Mouse (Mus musculus): ENCODE data around the gene Ccnt1. TPM values are rescaled to one million over a fixed set of nuclear protein-coding genes. Genes with fewer than 3 reads are reported as not detected.

Gene Ccnt1
- polyA plus RNA-seq (2012; fragmentation: generic; extraction: Trizol) = 13.4 TPM
- long read RNA-seq, experiment 1, transcript Ccnt1-201 (9 exons, 2,175 nt) = major isoform, 10 of 20 reads
- long read RNA-seq, experiment 1, partial matches to known transcripts = 0 of 20 reads
- long read RNA-seq, experiment 1, other reads (novel, unspliced or antisense) = 9 of 20 reads
- long read RNA-seq, experiment 2, transcript Ccnt1-206 (8 exons, 2,011 nt) = minor isoform, 22 of 228 reads
- long read RNA-seq, experiment 2, transcript Ccnt1-201 (9 exons, 2,175 nt) = major isoform, 169 of 228 reads
- long read RNA-seq, experiment 2, partial matches to known transcripts = 2 of 228 reads
- long read RNA-seq, experiment 2, other reads (novel, unspliced or antisense) = 34 of 228 reads

- Histone ChIP-seq H3K27me3 (ENCODE audit: control insufficient read depth, insufficient read depth, insufficient read length) (no peaks in the 10 kb centered on the region), H3K4me3 (ENCODE audit: insufficient read depth, poor library complexity, severe bottlenecking) (no peak within 1 kb of the TSS), H3ac (ENCODE audit: control insufficient read depth, insufficient read length, low read depth) (no peak within 1 kb of the TSS), H3K36me3 (ENCODE audit: control insufficient read depth, insufficient read depth) (peaks cover 4% of the 10 kb centered on the region), H3K79me2 (ENCODE audit: control insufficient read depth, insufficient read depth) (peaks cover 39% of the 10 kb centered on the region), H3K79me3 (ENCODE audit: low read depth) (peaks cover 29% of the 10 kb centered on the region)
- TF ChIP-seq MYOG (IDR thresholded peaks at IDR 0.05; ENCODE audit: control insufficient read depth, extremely low read depth, insufficient read length) = no peak
Observed at GRCm38 (mm10) chr15:98570873-98571538, at the start of gene Ccnt1, which contains the start of gene 4930415O20Rik. Gene Ccnt1, minus strand, starts transcription at chr15:98570923. Gene 4930415O20Rik, plus strand, starts transcription at chr15:98571004.

- Histone ChIP-seq H3K79me3 (ENCODE audit: low read depth) (no peaks in the 10 kb centered on the region), H3K79me2 (ENCODE audit: control insufficient read depth, insufficient read depth) (no peaks in the 10 kb centered on the region), H3ac (ENCODE audit: control insufficient read depth, insufficient read length, low read depth) (peak overlapping the region; percentile 22), H3K36me3 (ENCODE audit: control insufficient read depth, insufficient read depth) (no peaks in the 10 kb centered on the region), H3K27me3 (ENCODE audit: control insufficient read depth, insufficient read depth, insufficient read length) (no peaks in the 10 kb centered on the region), H3K4me3 (ENCODE audit: insufficient read depth, poor library complexity, severe bottlenecking) (no peak overlapping the region)
- TF ChIP-seq CTCF (IDR thresholded peaks at IDR 0.05; ENCODE audit: control insufficient read depth, insufficient read depth, insufficient read length) (peak; percentile 12), MAX (IDR thresholded peaks at IDR 0.05) (no peak), MYOD1 (IDR thresholded peaks at IDR 0.05; ENCODE audit: control insufficient read depth, insufficient read length, low read depth) (no peak), MYOG (IDR thresholded peaks at IDR 0.05; ENCODE audit: control insufficient read depth, extremely low read depth, insufficient read length) (no peak)
Observed at GRCm38 (mm10) chr15:98617176-98617537, 46.4 kb upstream of the Ccnt1 start.

GRCm38 (mm10) chr15:98616362-98617175 lies 45.8 kb upstream of the Ccnt1 start:
- no peaks in the 10 kb centered on the region for H3K79me2 ChIP-seq (ENCODE audit: control insufficient read depth, insufficient read depth)
- H3K4me3 ChIP-seq (ENCODE audit: insufficient read depth, poor library complexity, severe bottlenecking) = no peak overlapping the region
- H3K79me3 ChIP-seq (ENCODE audit: low read depth) = no peaks in the 10 kb centered on the region
- H3ac ChIP-seq (ENCODE audit: control insufficient read depth, insufficient read length, low read depth) = no peak overlapping the region
- H3K36me3 ChIP-seq (ENCODE audit: control insufficient read depth, insufficient read depth) = no peaks in the 10 kb centered on the region
- no peaks in the 10 kb centered on the region for H3K27me3 ChIP-seq (ENCODE audit: control insufficient read depth, insufficient read depth, insufficient read length)
- TF ChIP-seq MAX (IDR thresholded peaks at IDR 0.05) (no peak), CEBPB (IDR thresholded peaks at IDR 0.05; ENCODE audit: low read depth) (no peak), MYOG (IDR thresholded peaks at IDR 0.05; ENCODE audit: control insufficient read depth, extremely low read depth, insufficient read length) (no peak), USF1 (IDR thresholded peaks at IDR 0.05; ENCODE audit: low read depth) (no peak), FOSL1 (IDR thresholded peaks at IDR 0.05; ENCODE audit: insufficient read depth, low read length, poor library complexity, severe bottlenecking) (no peak), CTCF (IDR thresholded peaks at IDR 0.05; ENCODE audit: control insufficient read depth, insufficient read depth, insufficient read length) (no peak), MYOD1 (IDR thresholded peaks at IDR 0.05; ENCODE audit: control insufficient read depth, insufficient read length, low read depth) (no peak)

GRCm38 (mm10) chr15:98615751-98616150 lies 45.0 kb upstream of the Ccnt1 start:
- Histone ChIP-seq H3K36me3 (ENCODE audit: control insufficient read depth, insufficient read depth) (no peaks in the 10 kb centered on the region), H3K27me3 (ENCODE audit: control insufficient read depth, insufficient read depth, insufficient read length) (no peaks in the 10 kb centered on the region), H3K79me3 (ENCODE audit: low read depth) (no peaks in the 10 kb centered on the region), H3ac (ENCODE audit: control insufficient read depth, insufficient read length, low read depth) (no peak overlapping the region), H3K79me2 (ENCODE audit: control insufficient read depth, insufficient read depth) (no peaks in the 10 kb centered on the region), H3K4me3 (ENCODE audit: insufficient read depth, poor library complexity, severe bottlenecking) (no peak overlapping the region)
- TF ChIP-seq MAX (IDR thresholded peaks at IDR 0.05) (no peak), USF1 (IDR thresholded peaks at IDR 0.05; ENCODE audit: low read depth) (no peak), FOSL1 (IDR thresholded peaks at IDR 0.05; ENCODE audit: insufficient read depth, low read length, poor library complexity, severe bottlenecking) (no peak), CEBPB (IDR thresholded peaks at IDR 0.05; ENCODE audit: low read depth) (no peak), CTCF (IDR thresholded peaks at IDR 0.05; ENCODE audit: control insufficient read depth, insufficient read depth, insufficient read length) (no peak), MYOD1 (IDR thresholded peaks at IDR 0.05; ENCODE audit: control insufficient read depth, insufficient read length, low read depth) (no peak), MYOG (IDR thresholded peaks at IDR 0.05; ENCODE audit: control insufficient read depth, extremely low read depth, insufficient read length) (no peak)

GRCm38 (mm10) chr15:98614971-98615370 lies 44.2 kb upstream of the Ccnt1 start:
- Histone ChIP-seq H3K27me3 (ENCODE audit: control insufficient read depth, insufficient read depth, insufficient read length) (no peaks in the 10 kb centered on the region), H3ac (ENCODE audit: control insufficient read depth, insufficient read length, low read depth) (no peak overlapping the region), H3K79me3 (ENCODE audit: low read depth) (no peaks in the 10 kb centered on the region), H3K4me3 (ENCODE audit: insufficient read depth, poor library complexity, severe bottlenecking) (no peak overlapping the region), H3K36me3 (ENCODE audit: control insufficient read depth, insufficient read depth) (no peaks in the 10 kb centered on the region), H3K79me2 (ENCODE audit: control insufficient read depth, insufficient read depth) (no peaks in the 10 kb centered on the region)
- TF ChIP-seq FOSL1 (IDR thresholded peaks at IDR 0.05; ENCODE audit: insufficient read depth, low read length, poor library complexity, severe bottlenecking) (no peak), MAX (IDR thresholded peaks at IDR 0.05) (no peak), CEBPB (IDR thresholded peaks at IDR 0.05; ENCODE audit: low read depth) (no peak), USF1 (IDR thresholded peaks at IDR 0.05; ENCODE audit: low read depth) (no peak), CTCF (IDR thresholded peaks at IDR 0.05; ENCODE audit: control insufficient read depth, insufficient read depth, insufficient read length) (no peak), MYOG (IDR thresholded peaks at IDR 0.05; ENCODE audit: control insufficient read depth, extremely low read depth, insufficient read length) (no peak), MYOD1 (IDR thresholded peaks at IDR 0.05; ENCODE audit: control insufficient read depth, insufficient read length, low read depth) (no peak)
